Mouse (Mus musculus) cerebellum, adult 18-20 months (tissue): ENCODE data around the gene Dtymk.
"Not testable (repeated sequence)": the region's sequence is repeated elsewhere in the genome, so short reads cannot be mapped to it uniquely, and the experiment has no call there.

ENCODE experiments used
- DNase-seq, 2 experiments: peaks; one replicate each; pipeline ENCODE4 v3.0.0; 2021

Dtymk gene

DNA sequence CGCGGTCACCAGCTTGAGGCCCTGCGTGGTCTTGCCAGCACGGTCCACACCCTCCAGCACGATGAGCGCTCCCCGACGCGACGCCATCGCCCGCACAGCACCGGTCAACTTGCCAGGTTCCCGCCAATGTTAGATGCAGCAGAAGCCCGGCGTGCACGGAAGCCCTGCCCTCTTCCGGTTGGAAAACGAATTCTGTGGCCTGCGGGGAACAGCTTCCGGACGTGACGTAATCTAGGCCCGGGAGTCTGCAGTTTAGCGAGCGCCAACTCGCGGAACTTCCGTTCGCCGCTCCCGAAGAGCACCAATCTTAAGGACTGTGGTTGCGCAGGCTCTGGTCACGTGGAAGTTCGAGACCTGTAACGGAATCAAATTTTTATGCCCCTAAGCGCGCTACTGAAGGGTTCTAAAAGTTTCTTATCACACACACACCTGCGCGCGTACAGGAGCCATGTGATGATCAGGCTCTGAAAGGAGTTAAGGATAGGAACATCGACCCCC is at the start of gene Dtymk:
TSS of gene Dtymk (minus strand) at position 194 of the 498 bp plus-strand sequence.
- DNase-seq = peak; percentile 93 to 96

- not testable (repeated sequence) for DNase-seq
These were observed 44.1 kb upstream of the Dtymk start for GRCm38 (mm10) chr1:93845766-93846366.

DNA sequence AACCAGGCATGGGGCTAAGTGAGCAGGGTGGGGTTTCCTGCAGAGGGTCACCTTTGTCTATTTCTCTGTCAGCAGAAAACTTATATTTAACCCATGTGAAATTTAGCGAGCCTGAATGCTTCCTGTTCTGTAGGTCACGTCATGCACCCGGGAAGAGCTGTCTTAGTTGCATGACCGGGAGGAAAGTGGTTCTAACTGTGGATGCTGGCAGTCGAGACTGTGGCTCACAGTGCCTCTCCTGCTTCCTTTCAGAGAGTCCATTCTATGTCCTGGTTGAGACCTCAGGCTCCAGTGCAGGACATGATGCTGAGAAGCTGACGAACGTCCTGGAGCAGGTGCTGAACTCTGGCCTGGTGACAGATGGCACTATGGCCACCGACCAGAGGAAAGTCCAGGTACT is 36.8 kb upstream of the Dtymk start:
- DNase-seq = peak in 1 of 2 experiments; percentile 9

DNA sequence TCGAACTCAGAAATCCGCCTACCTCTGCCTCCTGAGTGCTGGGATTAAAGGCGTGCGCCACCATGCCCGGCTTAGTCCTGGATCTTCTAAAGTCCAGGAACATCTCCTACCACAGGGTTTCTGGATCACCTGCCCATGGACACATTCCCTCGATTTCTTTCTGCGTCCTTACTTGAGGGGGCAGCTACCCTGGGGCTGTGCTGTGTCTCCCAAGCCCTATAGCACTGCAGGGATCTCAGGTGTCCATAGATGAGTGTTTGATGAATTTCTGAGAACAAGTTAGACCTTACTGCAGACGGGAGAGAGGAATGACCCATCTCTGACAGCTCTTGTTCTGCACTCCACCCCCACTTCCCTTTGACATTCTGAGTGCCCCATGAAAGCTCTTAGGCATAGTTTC is 35.6 kb upstream of the Dtymk start:
- DNase-seq = no peak

DNA sequence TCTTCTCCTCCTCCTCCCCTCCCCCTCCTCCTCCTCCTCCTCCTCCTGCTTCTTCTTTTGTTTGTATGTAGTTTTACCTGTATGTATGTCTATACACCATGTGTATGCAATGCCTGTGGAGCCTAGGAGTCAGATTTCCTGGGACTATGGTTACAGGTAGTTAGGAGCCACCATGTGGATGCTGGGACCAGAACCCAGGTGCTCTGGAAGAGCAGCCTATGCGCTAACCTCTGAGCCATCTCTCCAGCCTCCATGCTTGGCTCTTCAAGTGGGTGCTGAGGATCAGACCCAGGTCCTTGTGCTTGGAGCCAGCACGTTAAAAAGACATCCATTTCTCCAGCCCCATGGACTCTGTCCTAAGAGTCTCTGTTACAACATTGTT is 34.8 kb upstream of the Dtymk start:
- DNase-seq = no peak

GRCm38 (mm10) chr1:93835876-93836531 is 34.3 kb upstream of the Dtymk start:
- no peak for DNase-seq

DNA sequence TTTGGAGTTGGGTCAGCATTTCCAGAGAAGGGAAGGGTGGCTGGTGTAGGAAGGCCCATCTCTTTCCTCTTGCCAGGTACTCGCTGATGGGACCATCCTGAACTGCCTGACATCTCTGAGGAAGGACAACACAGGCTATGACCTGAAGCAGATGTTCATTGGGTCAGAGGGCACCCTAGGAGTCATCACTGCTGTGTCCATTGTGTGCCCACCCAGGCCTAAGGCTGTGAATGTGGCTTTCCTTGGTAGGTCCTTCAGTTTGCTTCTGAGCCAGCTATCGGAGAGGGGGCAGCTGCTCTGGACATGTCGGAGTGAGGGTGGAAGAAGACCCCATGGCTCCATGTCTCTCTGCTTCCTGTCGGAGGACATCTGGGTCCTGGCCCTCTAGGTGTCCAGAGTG is 33.5 kb upstream of the Dtymk start:
- no peak for DNase-seq

DNA sequence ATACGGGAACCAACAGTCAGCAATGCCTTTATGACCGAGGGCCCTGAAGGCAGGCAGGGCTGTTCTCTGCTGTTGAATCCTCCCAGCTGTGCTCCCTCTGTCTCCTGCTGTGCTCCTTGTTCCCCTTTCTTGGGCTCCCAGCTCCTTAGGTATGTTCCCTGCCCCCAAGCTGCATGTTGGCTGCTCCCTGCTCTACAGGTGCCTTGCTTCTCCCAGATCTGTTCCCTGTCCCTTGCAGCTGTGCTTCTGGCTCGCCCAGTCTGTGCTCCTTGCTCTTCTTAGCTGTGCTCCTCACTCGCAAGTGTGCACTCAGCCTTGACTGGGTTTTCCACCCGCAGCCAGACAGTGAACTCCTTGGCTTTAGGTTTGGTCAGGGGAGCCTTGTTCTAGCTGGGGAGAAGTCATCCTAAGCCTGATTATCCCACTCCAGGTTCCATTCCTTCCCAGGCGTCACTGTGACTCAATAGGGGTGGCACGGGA is 33.0 kb upstream of the Dtymk start:
- no peak for DNase-seq

- not testable (repeated sequence) for DNase-seq
These were observed 31.1 kb upstream of the Dtymk start for GRCm38 (mm10) chr1:93832754-93833360.

DNA sequence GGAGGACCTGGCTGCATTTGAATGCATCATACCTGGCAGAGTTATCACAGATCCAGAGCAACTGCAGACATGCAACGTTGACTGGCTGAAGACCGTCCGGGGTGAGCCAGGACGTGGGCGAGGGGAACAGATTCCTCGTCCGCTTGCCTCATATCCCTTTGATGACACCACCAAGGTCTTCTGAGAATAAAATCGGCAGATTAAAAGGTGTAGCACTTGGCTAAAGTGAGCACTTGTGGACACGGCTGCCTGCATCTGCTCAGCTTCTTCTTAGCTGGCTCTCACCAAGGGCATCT is 24.8 kb upstream of the Dtymk start:
- DNase-seq = no peak

- DNase-seq = peak in 1 of 2 experiments; percentile 57
These were observed 24.2 kb upstream of the Dtymk start for GRCm38 (mm10) chr1:93825771-93826539.

GRCm38 (mm10) chr1:93825105-93825674 is 23.5 kb upstream of the Dtymk start:
- peak; percentile 96 to 97 for DNase-seq

DNA sequence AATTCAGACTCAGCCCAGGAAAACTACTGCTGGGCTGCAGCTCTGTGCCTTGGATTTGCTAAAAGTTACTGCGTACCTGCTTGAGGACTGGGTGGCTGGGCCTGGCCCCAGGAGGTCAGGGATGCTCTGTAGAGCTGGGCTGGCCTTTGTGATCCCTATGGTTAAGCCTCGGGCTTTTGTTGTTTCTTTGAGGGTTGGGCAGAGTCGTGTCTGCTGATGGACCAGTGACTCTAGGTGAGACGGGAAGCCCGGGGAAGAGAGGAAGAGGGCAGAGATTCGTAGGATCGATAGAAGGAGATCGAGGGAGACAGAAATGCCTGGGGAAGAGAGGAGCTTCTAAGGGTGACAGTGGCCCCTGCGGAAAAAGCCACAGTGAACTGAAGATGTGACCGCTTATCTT is 22.9 kb upstream of the Dtymk start, which contains the start of gene D2hgdh:
TSS of gene D2hgdh (plus strand) at position 301 of the 400 bp plus-strand sequence.
- no peak for DNase-seq

- no peak for DNase-seq
These were observed 22.2 kb upstream of the Dtymk start for GRCm38 (mm10) chr1:93823796-93824495.

DNA sequence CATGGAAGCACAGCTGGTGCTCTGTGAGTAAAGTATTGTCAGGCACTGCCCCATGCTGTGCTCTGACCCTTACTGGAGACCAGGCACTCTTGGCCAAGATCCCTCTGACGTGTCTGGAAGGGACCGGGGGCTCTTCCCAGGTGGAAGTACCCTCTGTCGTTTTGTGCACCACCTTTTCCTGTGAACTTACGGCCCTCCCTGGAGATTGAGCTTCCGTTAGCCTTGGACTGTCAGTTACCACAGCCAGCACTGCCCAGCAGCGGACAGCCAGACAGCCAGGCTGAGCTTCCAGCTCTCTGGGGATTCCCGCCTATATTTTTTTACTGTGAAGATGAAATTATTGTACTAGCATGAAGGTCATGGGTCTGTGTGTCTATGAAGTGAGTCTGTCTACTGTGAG is 17.0 kb upstream of the Dtymk start:
- no peak for DNase-seq

DNA sequence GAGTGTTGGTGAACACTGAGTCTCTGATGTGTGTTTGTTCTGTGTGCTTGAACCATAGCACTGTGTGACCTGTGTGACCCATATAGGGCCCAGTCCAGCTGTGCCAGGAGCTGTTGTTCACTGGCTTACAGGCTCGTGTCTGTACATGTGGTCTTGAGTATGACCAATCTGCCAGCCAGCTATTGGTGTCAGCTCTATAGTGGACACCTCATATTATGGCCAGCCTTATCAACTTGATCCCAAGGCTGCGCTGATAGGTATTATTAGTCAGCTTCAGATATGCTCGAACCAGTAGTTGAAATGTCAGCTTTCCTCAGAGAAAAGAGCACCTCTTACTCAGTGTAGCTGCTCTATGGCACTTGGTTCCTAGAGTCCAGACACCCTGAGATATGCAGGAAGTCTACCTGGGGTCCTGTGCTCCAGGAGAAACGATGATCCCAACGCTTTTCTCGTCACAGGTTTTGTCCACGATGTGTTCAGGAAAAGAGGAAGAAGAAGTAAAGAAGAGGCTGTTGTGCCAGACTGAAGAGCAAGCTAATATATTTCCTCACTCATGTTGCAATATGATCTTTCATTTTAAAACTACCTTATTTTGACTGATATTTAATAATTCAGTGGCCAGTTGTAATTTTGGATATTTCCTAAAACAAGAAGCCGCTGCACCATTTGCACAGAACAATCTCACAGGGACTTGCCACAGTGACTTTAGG is 16.2 kb upstream of the Dtymk start:
- DNase-seq = no peak

DNA sequence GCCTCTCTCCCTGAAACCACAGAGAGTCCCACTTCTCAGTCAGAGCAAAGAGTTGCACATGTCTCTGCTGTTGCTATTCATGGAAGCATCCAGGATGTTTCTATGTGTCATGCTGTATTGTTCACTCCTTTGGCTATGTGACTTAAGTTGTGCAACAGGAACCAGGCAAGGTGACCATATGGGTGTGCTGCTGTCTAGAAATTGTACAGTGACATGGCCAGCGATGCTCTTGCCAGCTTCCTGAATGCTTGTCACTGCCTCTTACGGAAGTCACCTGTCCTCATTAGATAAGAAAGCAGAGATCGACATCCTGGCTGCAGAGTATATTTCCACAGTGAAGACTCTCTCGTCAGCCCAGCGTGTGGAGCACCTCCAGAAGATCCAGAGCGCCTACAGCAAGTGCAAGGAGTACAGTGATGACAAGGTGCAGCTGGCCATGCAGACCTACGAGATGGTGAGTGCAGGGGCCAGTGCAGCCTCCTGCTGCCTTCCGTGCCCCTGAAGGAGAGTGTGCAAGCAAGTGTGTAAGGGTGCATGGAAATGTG is 9.8 kb upstream of the Dtymk start:
- DNase-seq = peak; percentile 48 to 55

GRCm38 (mm10) chr1:93810011-93810410 is 8.3 kb upstream of the Dtymk start:
- DNase-seq = no peak

GRCm38 (mm10) chr1:93808871-93809270 is 7.1 kb upstream of the Dtymk start:
- no peak for DNase-seq

- no peak for DNase-seq
These were observed 3.7 kb upstream of the Dtymk start for GRCm38 (mm10) chr1:93805221-93805951.

- DNase-seq = no peak
These were observed 3.1 kb upstream of the Dtymk start for GRCm38 (mm10) chr1:93804818-93805217.
